Mouse (Mus musculus): ENCODE results near the gene Acvr2b.

DNA sequence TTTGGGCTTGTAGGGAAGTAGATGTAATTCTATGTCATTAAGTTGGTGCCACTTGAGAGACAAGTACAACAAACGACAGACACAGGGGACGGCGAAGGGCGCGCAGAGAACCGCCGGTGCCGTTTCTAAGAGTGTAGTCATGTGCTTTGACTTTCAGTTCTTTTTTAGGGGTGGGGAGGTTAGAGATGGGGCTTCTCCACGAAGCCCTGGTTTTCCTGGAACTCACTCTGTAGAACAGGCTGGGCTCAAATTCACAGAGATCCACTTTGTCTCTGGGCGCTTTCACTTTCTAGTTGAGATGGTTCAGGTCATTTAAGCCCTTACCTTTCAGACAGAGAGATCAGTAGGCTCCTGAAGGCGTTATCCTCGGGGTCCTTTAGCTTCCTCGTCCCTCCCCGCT lies 54.0 kb downstream of the Acvr2b start:
- TF ChIP-seq EP300 (IDR thresholded peaks at IDR 0.05; ENCODE audit: low read depth) (no peak), CTCF (IDR thresholded peaks at IDR 0.05; ENCODE audit: low read depth) (no peak)

Data from heart, postnatal 0 days (tissue).